ENCODE assay signal across 15 mouse cellular contexts in the genomic region with DNA sequence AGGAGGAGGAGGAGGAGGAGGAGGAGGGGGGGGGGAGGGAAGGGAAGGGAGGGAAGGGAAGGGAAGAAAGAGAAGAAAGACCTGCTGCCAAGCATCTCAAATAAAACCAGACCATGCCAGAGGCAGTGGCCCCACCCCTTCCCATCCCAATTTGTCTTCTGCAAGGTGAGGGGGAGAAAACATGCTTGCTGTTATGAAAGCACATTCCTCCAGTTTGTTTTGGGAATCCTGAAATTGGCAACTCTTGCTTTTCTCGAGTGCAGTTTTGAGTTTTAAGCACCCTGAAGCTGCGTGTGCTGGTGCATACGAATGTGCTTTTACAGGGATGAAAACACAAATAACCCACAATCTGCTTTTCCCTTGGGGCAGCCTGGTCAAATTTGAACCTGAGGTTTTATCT.
"Had no signal": no experiment of that assay in that cellular context is flagged by ENCODE, and none has a peak within 500 bp of the region (broad histone marks: within the 10 kb centered on the region; RNA-seq: fewer than 3 reads in every experiment).

No protein-coding gene starts in this region.

- H3K27me3 ChIP-seq: megakaryocyte, embryonic 14.5 days; midbrain, embryonic 12.5 days; neural tube, embryonic 12.5 days had no signal

- H3K9ac ChIP-seq: lung, embryonic 14.5 days; midbrain, embryonic 12.5 days; neural tube, embryonic 12.5 days had no signal

- H3K4me1 ChIP-seq: megakaryocyte, embryonic 14.5 days; midbrain, embryonic 12.5 days; neural tube, embryonic 12.5 days had no signal

- H3K4me3 ChIP-seq: megakaryocyte, embryonic 14.5 days; midbrain, embryonic 12.5 days; neural tube, embryonic 12.5 days had no signal

- H3K9me3 ChIP-seq: megakaryocyte, embryonic 14.5 days; midbrain, embryonic 12.5 days; neural tube, embryonic 12.5 days had no signal

- DNase-seq: lung, adult 18-20 months; lung, embryonic 14.5 days; lung, postnatal 14 days; lung, postnatal 36 days; midbrain, embryonic 14.5 days; right cerebral cortex, postnatal 14 days; right cerebral cortex, postnatal 4 days; spleen, adult 18-20 months; thymus, adult 2 months; thymus, postnatal 25 days; thymus, postnatal 4 days had no signal

- H3K36me3 ChIP-seq: midbrain, embryonic 12.5 days; neural tube, embryonic 12.5 days had no signal

- H3K27ac ChIP-seq: macrophage; midbrain, embryonic 12.5 days; neural tube, embryonic 12.5 days had no signal

- H3K4me2 ChIP-seq: lung, embryonic 14.5 days; midbrain, embryonic 12.5 days; neural tube, embryonic 12.5 days had no signal
